Mouse (Mus musculus) layer of hippocampus, adult 9-10 months (tissue): ENCODE measurements around the gene Gm13693.
"Not testable (repeated sequence)": the region's sequence is repeated elsewhere in the genome, so short reads cannot be mapped to it uniquely, and the experiment has no call there.

Experiments
- DNase-seq: peaks from one replicate; pipeline ENCODE4 v3.0.0; 2022; ENCODE audit warnings: low spot score

The Gm13693 gene

DNA sequence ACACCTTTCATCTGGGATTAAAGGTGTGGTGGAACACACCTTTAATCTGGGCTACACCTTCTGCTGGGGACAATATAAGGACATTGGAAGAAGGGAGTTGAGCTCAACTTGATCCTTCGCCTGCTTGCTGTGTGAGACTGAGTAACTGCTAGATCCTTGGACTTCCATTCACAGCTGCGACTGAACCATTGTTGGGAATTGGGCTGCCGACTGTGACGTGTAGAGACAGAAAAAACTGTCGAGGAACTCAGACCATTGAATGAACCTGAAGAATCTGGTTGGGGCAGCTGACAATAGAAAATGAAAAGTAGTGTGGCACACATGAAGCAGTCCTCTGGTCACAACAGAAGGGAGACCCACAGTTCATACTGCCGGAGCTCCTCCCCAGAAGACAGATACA, at the start of gene Gm13693:
Gm13693 (plus strand) TSS at position 301 of the 400 bp plus-strand sequence.
- DNase-seq, result not testable (repeated sequence)

DNA sequence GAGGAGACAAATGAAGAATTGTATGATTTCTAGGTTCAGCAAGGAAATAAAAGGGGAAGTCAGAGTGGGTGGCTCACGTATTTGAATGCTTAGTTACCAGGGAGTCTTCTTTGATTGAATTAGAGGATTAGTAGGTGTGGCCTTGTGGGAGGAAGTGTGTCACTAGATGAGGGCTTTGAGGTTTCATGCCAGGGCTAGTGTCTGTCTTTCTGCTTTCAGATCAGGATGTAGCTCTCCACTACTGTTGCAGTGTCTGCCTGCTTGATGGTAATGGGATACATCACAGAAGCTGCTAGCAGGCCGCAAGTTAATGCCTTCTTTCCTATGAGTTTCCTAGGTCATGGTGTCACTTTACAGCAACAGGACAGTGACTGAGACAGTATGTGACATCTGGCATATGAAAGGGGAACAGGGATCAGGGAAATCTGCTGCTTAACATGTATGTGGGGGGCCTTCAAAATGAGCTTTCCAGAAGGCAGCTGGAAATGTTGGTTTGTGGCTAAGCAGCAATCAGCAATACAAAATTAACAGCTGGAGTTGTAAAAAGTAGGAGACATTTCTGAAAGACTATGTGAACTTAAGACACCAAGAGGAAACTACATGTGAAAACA, 31.7 kb upstream of the Gm13693 start:
- no peak for DNase-seq

DNA sequence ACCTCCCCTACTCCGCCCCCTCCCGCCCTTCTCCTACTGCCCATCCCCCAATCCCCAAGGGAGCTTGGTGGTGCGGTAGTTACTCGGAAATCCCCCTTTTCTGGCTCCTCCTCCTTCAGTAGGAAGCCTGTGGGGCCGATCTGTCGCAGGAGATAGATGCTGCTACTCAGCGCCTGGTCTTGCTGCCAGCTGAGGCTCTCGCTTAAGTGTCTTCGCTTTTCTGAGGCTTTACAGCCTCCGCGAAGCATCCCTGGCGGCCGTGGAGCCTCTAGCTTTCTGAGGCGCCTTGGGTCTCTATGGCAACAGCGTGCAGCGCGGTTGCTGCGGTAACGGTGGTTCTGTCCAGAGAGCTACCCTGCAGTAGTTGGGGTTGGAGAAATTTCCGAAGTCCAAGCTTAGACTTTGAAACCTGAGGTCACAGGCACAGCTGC, 20.4 kb upstream of the Gm13693 start, which contains the start of gene Zswim2:
Zswim2 (minus strand) TSS at position 298 of the 431 bp plus-strand sequence.
- peak; percentile 78 for DNase-seq

DNA sequence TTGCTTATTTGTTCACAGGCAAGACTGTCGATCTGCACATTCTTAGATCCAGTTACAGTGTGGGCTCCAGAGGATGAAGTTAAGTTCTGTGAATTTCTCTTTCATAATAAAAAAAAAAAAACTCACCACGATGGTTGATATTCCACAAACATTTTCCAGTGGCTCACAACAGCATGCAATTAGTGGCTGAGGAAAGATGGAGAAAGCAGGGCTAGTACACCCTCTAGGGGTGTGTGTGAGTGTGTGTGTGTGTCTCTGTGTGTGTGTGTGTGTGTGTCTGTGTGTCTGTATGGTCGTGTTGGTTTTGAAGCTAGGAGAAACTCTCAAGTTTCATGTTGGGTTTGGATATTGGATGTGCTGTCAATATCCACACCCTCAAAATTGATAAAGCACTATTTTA, 19.9 kb upstream of the Gm13693 start:
- DNase-seq, result no peak

DNA sequence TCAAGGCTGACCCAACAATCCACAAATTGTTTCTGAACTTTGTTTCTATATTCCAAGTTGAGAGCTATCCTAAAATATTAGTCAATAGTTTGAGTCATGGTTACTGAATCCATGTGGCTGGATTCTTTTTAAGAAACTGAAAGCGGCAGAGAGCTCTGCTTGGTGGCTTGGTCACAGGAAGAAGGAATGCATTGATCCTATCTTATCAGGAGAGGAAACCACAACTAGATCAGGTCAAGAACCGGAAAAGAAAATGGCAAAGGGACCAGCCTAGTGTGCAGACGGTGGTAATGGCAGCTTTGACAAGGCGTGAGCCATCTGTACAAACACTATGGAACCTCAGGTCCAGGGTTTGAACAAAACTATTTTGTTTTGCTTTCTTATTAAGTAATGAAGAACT, 19.5 kb upstream of the Gm13693 start:
- DNase-seq, result no peak

DNA sequence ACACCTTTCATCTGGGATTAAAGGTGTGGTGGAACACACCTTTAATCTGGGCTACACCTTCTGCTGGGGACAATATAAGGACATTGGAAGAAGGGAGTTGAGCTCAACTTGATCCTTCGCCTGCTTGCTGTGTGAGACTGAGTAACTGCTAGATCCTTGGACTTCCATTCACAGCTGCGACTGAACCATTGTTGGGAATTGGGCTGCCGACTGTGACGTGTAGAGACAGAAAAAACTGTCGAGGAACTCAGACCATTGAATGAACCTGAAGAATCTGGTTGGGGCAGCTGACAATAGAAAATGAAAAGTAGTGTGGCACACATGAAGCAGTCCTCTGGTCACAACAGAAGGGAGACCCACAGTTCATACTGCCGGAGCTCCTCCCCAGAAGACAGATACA, 5.9 kb upstream of the Gm13693 start, which contains the start of gene Gm13698:
Gm13698 (plus strand) TSS at position 301 of the 400 bp plus-strand sequence.
- DNase-seq, result not testable (repeated sequence)

DNA sequence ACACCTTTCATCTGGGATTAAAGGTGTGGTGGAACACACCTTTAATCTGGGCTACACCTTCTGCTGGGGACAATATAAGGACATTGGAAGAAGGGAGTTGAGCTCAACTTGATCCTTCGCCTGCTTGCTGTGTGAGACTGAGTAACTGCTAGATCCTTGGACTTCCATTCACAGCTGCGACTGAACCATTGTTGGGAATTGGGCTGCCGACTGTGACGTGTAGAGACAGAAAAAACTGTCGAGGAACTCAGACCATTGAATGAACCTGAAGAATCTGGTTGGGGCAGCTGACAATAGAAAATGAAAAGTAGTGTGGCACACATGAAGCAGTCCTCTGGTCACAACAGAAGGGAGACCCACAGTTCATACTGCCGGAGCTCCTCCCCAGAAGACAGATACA, 5.7 kb downstream of the Gm13693 start, which contains the start of gene Gm13695:
Gm13695 (plus strand) TSS at position 301 of the 400 bp plus-strand sequence.
- DNase-seq, result not testable (repeated sequence)

DNA sequence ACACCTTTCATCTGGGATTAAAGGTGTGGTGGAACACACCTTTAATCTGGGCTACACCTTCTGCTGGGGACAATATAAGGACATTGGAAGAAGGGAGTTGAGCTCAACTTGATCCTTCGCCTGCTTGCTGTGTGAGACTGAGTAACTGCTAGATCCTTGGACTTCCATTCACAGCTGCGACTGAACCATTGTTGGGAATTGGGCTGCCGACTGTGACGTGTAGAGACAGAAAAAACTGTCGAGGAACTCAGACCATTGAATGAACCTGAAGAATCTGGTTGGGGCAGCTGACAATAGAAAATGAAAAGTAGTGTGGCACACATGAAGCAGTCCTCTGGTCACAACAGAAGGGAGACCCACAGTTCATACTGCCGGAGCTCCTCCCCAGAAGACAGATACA, 11.5 kb downstream of the Gm13693 start, which contains the start of gene Gm13696:
Gm13696 (plus strand) TSS at position 301 of the 400 bp plus-strand sequence.
- not testable (repeated sequence) for DNase-seq

DNA sequence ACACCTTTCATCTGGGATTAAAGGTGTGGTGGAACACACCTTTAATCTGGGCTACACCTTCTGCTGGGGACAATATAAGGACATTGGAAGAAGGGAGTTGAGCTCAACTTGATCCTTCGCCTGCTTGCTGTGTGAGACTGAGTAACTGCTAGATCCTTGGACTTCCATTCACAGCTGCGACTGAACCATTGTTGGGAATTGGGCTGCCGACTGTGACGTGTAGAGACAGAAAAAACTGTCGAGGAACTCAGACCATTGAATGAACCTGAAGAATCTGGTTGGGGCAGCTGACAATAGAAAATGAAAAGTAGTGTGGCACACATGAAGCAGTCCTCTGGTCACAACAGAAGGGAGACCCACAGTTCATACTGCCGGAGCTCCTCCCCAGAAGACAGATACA, 17.3 kb downstream of the Gm13693 start, which contains the start of gene Gm13694:
Gm13694 (plus strand) TSS at position 301 of the 400 bp plus-strand sequence.
- not testable (repeated sequence) for DNase-seq

DNA sequence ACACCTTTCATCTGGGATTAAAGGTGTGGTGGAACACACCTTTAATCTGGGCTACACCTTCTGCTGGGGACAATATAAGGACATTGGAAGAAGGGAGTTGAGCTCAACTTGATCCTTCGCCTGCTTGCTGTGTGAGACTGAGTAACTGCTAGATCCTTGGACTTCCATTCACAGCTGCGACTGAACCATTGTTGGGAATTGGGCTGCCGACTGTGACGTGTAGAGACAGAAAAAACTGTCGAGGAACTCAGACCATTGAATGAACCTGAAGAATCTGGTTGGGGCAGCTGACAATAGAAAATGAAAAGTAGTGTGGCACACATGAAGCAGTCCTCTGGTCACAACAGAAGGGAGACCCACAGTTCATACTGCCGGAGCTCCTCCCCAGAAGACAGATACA, 23.1 kb downstream of the Gm13693 start, which contains the start of gene Gm13697:
Gm13697 (plus strand) TSS at position 301 of the 400 bp plus-strand sequence.
- not testable (repeated sequence) for DNase-seq

DNA sequence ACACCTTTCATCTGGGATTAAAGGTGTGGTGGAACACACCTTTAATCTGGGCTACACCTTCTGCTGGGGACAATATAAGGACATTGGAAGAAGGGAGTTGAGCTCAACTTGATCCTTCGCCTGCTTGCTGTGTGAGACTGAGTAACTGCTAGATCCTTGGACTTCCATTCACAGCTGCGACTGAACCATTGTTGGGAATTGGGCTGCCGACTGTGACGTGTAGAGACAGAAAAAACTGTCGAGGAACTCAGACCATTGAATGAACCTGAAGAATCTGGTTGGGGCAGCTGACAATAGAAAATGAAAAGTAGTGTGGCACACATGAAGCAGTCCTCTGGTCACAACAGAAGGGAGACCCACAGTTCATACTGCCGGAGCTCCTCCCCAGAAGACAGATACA, 28.9 kb downstream of the Gm13693 start, which contains the start of gene Gm13691:
Gm13691 (plus strand) TSS at position 301 of the 400 bp plus-strand sequence.
- not testable (repeated sequence) for DNase-seq

DNA sequence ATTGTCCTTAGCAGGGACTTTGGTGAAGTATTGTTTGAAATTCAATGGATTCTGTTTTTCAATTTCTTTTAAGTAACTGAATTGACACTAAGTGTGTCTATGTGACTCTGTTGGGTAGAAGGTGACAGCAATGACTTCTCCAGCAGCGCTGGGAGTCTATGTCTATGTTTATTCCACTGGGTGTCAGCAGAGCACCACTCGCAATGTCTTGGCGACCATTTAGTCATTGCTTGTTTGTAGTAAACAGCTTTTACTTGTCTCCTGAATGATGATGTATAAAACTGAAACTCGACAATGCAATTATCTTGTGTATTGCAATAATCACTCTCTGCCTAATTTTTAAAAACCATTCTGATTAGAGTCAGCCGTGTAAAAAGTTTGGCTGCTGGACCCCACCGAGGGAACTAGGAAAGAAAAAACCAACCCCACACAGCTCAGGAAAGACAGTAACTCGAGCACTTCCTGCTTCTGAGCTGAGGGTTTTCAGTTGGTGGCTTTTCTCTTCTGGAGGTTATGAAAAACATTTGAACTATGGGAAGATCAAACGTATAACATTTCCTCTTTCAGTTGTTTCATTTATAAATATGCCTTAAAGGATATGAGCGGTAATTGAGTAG, 32.4 kb downstream of the Gm13693 start:
- not testable (repeated sequence) for DNase-seq

DNA sequence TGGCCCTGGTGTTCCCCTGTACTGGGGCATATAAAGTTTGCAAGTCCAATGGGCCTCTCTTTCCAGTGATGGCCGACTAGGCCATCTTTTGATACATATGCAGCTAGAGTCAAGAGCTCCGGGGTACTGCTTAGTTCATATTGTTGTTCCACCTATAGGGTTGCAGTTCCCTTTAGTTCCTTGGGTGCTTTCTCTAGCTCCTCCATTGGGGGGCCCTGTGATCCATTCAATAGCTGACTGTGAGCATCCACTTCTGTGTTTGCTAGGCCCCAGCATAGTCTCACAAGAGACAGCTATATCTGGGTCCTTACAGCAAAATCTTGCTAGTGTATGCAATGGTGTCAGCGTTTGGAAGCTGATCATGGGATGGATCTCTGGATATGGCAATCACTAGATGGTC, 33.2 kb downstream of the Gm13693 start:
- not testable (repeated sequence) for DNase-seq

DNA sequence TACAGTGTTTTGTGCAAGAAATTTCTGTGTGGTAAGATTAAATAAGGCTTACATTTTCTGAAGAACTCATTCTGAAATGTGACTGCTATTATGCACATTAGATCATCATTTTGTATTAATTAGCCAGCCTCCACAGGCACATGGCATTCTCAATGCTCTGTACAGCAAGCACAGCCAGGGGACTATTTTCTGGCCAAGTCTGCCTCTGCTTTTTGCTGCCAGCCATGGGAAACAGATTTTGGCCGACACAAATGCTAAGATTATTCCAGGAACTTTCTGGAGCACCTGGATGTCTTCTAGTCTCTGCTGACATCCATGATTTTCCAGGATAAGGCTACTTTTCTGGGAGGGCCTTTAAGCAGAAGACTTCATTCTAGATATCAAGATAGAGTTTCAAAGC, 47.6 kb downstream of the Gm13693 start:
- peak; percentile 38 for DNase-seq

DNA sequence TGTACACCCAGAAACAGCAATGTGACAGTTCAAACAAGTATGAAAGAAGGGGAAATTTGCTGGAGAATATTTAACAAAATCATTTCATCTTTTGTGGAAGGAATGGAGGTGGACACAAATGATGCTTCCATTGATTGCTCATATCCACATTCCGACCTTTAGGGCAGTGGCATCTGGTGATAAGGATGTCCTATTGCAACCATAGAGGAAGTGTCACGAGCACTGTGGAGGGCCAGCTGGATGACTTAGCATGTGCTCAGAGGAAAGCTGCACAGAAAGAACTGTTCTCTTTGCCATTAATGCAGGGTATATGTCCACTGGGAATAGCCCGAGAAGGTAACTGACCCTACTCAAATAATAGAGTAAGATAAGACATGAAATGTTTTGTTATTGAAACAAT, 48.5 kb downstream of the Gm13693 start:
- DNase-seq, result no peak
